Mouse (Mus musculus) liver, adult 2 months (tissue): ENCODE measurements at regions not wholly inside any gene's neighbourhood (a gene's known extent, or its start where the extent isn't known, plus 50 kb on each side); places are given as distances from the start of the nearest gene placed in this dataset.

Source experiments
- DNase-seq: peaks from one replicate; pipeline ENCODE4 v3.0.0-alpha.2; 2011; ENCODE audit warnings: low read depth, low spot score; ENCODE audit errors: extremely low read depth
- H3K27ac ChIP-seq: fragments of 200-500 bp; replicated peaks from 2 replicates; pipeline ENCODE4 v1.5.1; 2012; ENCODE audit warnings: low read depth, mild to moderate bottlenecking, control low read depth, inconsistent platforms, low read length; ENCODE audit not compliant: insufficient read depth
- H3K27me3 ChIP-seq: fragments of 200-500 bp; 2 replicates; pipeline ENCODE4 v1.6.1; 2012; ENCODE audit warnings: mild to moderate bottlenecking, moderate library complexity, low read length, inconsistent platforms; ENCODE audit not compliant: control insufficient read depth, insufficient read depth
- H3K36me3 ChIP-seq: fragments of 200-500 bp; 2 replicates; pipeline ENCODE4 v1.6.1; 2012; ENCODE audit warnings: low read length, inconsistent platforms; ENCODE audit not compliant: control insufficient read depth, insufficient read depth
- H3K4me1 ChIP-seq: fragments of 200-500 bp; 2 replicates; pipeline ENCODE4 v1.6.1; 2011; ENCODE audit warnings: low read length; ENCODE audit not compliant: control insufficient read depth, insufficient read depth
- H3K4me3 ChIP-seq: fragments of 200-500 bp; 2 replicates; pipeline ENCODE4 v1.5.1; 2011; ENCODE audit warnings: low read depth, mild to moderate bottlenecking, control low read depth, low read length, moderate library complexity; ENCODE audit not compliant: insufficient read depth
- H3K79me2 ChIP-seq: fragments of 200-500 bp; 2 replicates; pipeline ENCODE4 v1.6.1; 2012; ENCODE audit warnings: inconsistent platforms, mild to moderate bottlenecking, low read length, moderate library complexity; ENCODE audit not compliant: control insufficient read depth, insufficient read depth
- H3K9ac ChIP-seq: fragments of 200-500 bp; 2 replicates; pipeline ENCODE4 v1.6.1; 2012; ENCODE audit warnings: low read depth, mild to moderate bottlenecking, control low read depth, inconsistent platforms, low read length
- CTCF ChIP-seq: fragments of 200-500 bp; IDR thresholded peaks from 2 replicates; pipeline ENCODE4 v1.5.1; 2011; ENCODE audit warnings: low read depth, low read length, control low read depth
- POLR2A ChIP-seq: fragments of 200-500 bp; IDR thresholded peaks from 2 replicates; pipeline ENCODE4 v1.6.1; 2011; ENCODE audit warnings: low read length, control low read depth; ENCODE audit not compliant: insufficient read depth; ENCODE audit errors: extremely low read depth
- WGBS: fragments of 180-500 bp; shearing (Covaris S2); methylation state at CpG from one replicate; pipeline ENCODE4 v1.1.7; 2018; 5-methylcytosine and 5-hydroxymethylcytosine counted together

GRCm38 (mm10) chr3:54560056-54560922 lies 132.3 kb upstream of the Supt20 start:
- Histone ChIP-seq H3K27me3 (no peaks in the 10 kb centered on the region), H3K79me2 (no peaks in the 10 kb centered on the region), H3K27ac (no peak overlapping the region), H3K4me3 (no peak overlapping the region), H3K36me3 (no peaks in the 10 kb centered on the region), H3K4me1 (no peaks in the 10 kb centered on the region), H3K9ac (no peak overlapping the region)
- WGBS = 74% methylated on average over 5 of the region's 5 CpGs
- no peak for TF ChIP-seq POLR2A
- TF ChIP-seq CTCF = no peak
- peak; percentile 3 for DNase-seq

GRCm38 (mm10) chr3:54567329-54567728 lies 125.3 kb upstream of the Supt20 start:
- no peaks in the 10 kb centered on the region for H3K27me3 ChIP-seq
- H3K9ac ChIP-seq = no peak overlapping the region
- no peak overlapping the region for H3K4me3 ChIP-seq
- H3K36me3 ChIP-seq = no peaks in the 10 kb centered on the region
- no peaks in the 10 kb centered on the region for H3K4me1 ChIP-seq
- no peak for TF ChIP-seq POLR2A
- TF ChIP-seq CTCF = no peak
- no peaks in the 10 kb centered on the region for H3K79me2 ChIP-seq
- 90% methylated on average over 1 of the region's 1 CpGs for WGBS
- no peak overlapping the region for H3K27ac ChIP-seq
- no peak for DNase-seq

- DNase-seq = no peak
- Histone ChIP-seq H3K4me1 (no peaks in the 10 kb centered on the region), H3K79me2 (no peaks in the 10 kb centered on the region), H3K27ac (no peak overlapping the region), H3K9ac (no peak overlapping the region), H3K27me3 (no peaks in the 10 kb centered on the region), H3K36me3 (no peaks in the 10 kb centered on the region), H3K4me3 (no peak overlapping the region)
- TF ChIP-seq POLR2A = no peak
- no peak for TF ChIP-seq CTCF
- WGBS = 81% methylated on average over 5 of the region's 5 CpGs
These were observed 124.5 kb upstream of the Supt20 start for GRCm38 (mm10) chr3:54568096-54568495.

- H3K27me3 ChIP-seq = no peaks in the 10 kb centered on the region
- no peaks in the 10 kb centered on the region for H3K36me3 ChIP-seq
- WGBS = 83% methylated on average over 8 of the region's 8 CpGs
- H3K9ac ChIP-seq = no peak overlapping the region
- TF ChIP-seq CTCF (no peak), POLR2A (no peak)
- H3K79me2 ChIP-seq = no peaks in the 10 kb centered on the region
- H3K27ac ChIP-seq = no peak overlapping the region
- H3K4me3 ChIP-seq = no peak overlapping the region
- H3K4me1 ChIP-seq = no peaks in the 10 kb centered on the region
- DNase-seq = no peak
These were observed 122.1 kb upstream of the Supt20 start for GRCm38 (mm10) chr3:54570501-54570900.

GRCm38 (mm10) chr3:54577851-54578250 lies 114.8 kb upstream of the Supt20 start:
- WGBS = 88% methylated on average over 5 of the region's 5 CpGs
- no peaks in the 10 kb centered on the region for H3K4me1 ChIP-seq
- H3K9ac ChIP-seq = no peak overlapping the region
- H3K27ac ChIP-seq = no peak overlapping the region
- H3K79me2 ChIP-seq = no peaks in the 10 kb centered on the region
- no peak for DNase-seq
- no peak overlapping the region for H3K4me3 ChIP-seq
- no peak for TF ChIP-seq CTCF
- H3K36me3 ChIP-seq = no peaks in the 10 kb centered on the region
- H3K27me3 ChIP-seq = no peaks in the 10 kb centered on the region

- 99% methylated on average over 2 of the region's 2 CpGs for WGBS
- H3K9ac ChIP-seq = no peak overlapping the region
These were observed 113.2 kb upstream of the Supt20 start for GRCm38 (mm10) chr3:54579425-54579824.

More at GRCm38 (mm10) chr3:54579425-54579824, 113.2 kb upstream of the Supt20 start:
- Histone ChIP-seq H3K79me2 (no peaks in the 10 kb centered on the region), H3K36me3 (no peaks in the 10 kb centered on the region), H3K4me3 (no peak overlapping the region), H3K27me3 (no peaks in the 10 kb centered on the region), H3K4me1 (no peaks in the 10 kb centered on the region), H3K27ac (no peak overlapping the region)
- DNase-seq = no peak
- TF ChIP-seq POLR2A (no peak), CTCF (no peak)
